Mouse (Mus musculus) cerebral cortex, adult 2 months (tissue): ENCODE measurements around the gene Fbxl16.

Experiments
- WGBS: fragments of 180-500 bp; shearing (Covaris S2); methylation state at CpG from one replicate; pipeline ENCODE4 v1.1.7; 2018; 5-methylcytosine and 5-hydroxymethylcytosine counted together

Gene Fbxl16

DNA sequence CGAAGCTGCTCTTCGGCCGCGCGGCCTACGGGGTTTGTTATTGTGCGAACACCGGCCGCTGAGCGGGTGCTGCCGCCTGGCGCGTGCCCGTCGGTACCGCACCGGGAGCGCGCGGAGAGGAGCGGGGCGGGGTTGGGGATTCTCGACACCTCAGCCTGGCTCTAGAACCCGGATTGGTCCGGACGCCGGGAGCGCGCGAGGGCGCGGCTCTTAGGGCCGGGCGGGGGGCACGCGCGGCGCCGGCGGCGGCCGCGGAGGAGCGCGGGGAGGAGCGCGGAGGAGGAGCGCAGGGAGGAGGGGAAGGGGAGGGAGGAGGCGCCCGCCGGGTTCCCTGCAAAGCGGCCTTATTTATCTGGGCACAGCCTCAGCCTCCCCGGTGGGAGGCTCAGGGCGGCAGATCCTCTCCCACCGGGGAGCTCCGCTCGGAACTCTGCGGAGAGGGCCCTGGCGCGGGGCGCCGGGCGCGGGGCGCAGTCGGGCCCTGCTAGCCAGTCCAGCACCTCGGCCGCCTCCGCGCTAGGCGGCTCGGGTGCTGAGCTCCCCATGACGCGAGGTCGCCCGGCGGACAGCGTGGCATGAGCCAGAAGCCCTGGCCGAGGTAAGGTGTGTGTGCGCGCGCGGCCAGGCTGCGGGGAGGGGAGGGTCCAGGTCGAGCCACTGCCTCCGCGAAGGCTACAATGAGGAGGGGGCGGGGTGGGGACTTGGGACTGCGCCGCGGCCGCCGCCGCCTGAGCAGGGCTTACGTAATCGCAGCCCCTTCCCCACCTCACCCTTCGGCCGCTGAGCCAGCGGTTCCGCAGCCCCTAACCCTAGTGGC lies at the start of gene Fbxl16:
Fbxl16 (plus strand) TSS at position 297 of the 817 bp plus-strand sequence.
- WGBS = under 1% methylated on average over 98 of the region's 100 CpGs

DNA sequence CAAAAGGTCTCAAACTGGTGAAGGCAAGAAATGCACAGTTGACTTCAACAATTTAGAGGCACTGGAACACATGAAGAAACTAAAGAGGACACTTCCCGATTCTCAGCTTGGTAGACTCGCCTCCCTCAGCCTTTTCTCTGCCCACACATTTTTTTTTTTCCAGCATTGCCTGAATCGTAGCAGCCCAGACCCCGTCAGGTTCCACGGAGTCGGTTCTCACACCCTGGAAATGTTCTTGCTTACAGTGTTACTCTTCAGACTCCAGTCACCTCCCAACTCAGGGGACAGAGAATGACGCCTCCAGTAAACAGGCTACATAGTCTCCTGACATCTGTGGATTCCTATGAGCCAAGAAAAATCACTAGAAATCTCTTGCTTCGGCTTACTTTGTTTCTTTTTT lies 48.7 kb upstream of the Fbxl16 start:
- WGBS = 39% methylated on average over 8 of the region's 8 CpGs

GRCm38 (mm10) chr17:25761561-25761970 lies 47.3 kb upstream of the Fbxl16 start:
- WGBS = 27% methylated on average over 4 of the region's 4 CpGs

DNA sequence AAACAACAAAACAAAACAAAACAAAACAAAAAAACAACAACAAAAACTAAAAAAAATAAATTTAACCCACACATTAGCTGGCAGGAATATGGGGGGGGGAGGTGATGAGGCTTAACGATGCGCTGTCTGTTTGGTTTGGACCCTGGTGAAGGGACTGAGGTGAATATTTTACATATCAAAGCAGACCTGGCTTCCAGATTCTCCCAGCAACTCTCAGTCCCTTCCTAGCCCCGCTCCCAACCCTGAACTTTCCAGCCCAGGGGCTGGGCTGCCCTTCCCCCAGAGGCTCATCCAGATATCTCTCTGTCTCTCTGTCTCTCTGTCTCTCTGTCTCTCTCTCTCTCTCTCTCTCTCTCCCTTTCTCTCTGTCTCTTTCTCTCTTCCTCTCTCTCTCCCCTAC lies 46.3 kb upstream of the Fbxl16 start:
- 55% methylated on average over 3 of the region's 3 CpGs for WGBS

GRCm38 (mm10) chr17:25765886-25766285 lies 43.0 kb upstream of the Fbxl16 start:
- 37% methylated on average over 5 of the region's 5 CpGs for WGBS

- WGBS = 52% methylated on average over 9 of the region's 9 CpGs
Observed at GRCm38 (mm10) chr17:25769331-25769730, 39.6 kb upstream of the Fbxl16 start.

- WGBS = 0% methylated on average over 37 of the region's 37 CpGs
Observed at GRCm38 (mm10) chr17:25773549-25774120, 35.2 kb upstream of the Fbxl16 start, which contains the start of gene Narfl. Gene Narfl (plus strand): TSS chr17:25773776.

DNA sequence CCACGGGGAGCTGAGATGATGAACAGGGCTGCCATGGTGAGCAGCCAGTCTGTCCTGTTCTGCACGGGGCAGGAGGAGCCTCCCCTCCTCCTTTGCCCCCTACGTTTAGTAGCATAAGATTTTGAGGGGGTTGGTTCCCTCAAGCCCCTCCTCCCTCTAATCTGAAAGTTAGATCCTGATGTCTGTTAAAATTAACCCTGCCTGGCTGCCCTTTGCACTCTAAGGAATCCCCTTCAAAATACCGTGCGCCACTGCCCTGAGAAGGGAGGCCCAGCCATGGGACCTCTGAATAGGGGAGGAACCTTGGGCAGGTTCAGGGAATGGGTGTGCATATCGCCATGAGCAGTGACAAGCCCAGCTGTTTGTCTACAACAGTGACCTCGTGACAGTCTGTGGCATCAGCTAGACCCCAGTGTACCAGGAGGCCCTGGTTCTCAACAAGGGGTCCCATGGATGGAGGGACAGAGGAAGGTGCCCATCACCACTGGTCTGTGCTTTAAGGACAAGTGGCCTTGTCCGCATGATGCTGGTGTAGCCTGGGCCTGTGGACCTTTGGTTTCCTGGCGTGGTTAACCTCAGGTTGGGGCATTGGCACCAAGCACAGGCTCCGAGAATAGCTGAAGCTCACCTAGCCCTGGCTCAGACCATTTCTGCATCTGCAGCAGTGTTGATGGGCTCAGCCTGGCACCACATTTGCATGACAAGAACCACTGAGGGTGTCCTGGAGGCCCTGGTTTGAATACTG lies 33.4 kb upstream of the Fbxl16 start:
- 78% methylated on average over 10 of the region's 10 CpGs for WGBS

- WGBS = 98% methylated on average over 5 of the region's 5 CpGs
Observed at GRCm38 (mm10) chr17:25777948-25778347, 30.9 kb upstream of the Fbxl16 start.

DNA sequence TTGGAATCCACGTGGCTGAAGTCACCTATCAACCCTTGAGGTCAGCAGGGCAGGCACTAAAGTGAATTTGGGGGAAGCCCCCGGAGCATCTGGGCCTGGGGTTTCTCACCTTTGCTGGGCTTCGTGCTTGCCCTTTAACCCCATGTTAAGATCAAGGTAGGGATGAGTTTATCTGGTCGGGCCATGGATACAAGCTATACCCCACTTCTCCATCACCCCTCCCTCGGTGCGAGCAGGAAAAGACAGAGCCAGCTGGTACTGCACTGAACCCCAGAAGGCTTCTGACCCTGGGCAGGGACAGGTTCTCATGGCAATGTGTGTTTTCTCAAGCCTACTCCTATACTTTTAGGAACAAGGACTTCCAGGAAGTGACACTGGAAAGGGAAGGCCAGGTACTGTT lies 27.5 kb upstream of the Fbxl16 start:
- WGBS = 73% methylated on average over 6 of the region's 6 CpGs

DNA sequence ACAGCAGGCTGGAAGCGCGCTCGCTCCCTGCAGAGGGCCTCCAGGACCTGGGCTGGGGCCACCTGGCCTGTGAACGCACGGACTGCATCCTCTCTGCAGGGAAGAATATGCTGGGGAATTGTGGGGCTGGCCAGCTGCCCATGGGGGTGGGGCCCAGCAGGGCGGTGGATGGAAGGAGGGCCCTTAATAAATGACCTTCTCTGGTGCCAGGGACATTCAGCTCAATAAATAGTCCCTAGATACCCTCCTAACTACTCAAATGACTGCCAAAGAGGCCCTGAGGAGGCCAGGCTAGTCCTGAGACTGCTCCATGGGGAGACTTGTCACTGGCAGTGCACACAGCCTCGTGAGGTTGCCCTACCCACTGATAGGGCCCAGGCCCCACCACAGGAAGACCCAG lies 25.8 kb upstream of the Fbxl16 start:
- 54% methylated on average over 7 of the region's 7 CpGs for WGBS

- WGBS = 55% methylated on average over 15 of the region's 15 CpGs
Observed at GRCm38 (mm10) chr17:25783861-25784574, 24.9 kb upstream of the Fbxl16 start.

DNA sequence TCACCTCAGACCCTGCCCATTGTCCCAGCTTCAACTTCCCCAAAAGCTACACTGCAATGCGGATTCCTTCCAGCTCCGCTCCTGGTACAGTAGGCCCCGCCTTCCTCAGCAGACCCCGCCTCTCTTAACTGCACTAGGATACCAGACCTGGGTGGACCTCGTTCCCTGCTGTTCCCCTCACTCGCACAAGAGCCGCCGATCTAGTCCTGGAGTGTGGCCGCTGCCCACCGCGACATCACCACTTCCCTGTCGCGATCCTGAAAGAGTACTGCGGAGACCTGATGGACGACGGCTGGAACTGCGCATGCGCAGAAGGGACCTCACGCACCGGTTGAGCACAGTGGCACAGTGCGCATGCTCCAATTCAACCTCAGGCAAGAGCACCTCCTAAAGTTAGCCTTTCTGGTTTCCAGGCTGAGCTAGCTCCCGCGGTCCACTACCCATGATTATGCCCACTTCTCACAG lies 23.6 kb upstream of the Fbxl16 start, which contains the start of gene Haghl:
Haghl (minus strand) TSS at position 393 of the 465 bp plus-strand sequence.
- 0% methylated on average over 23 of the region's 23 CpGs for WGBS

GRCm38 (mm10) chr17:25786280-25786679 lies 22.6 kb upstream of the Fbxl16 start, which contains the start of gene Ccdc78:
Gene Ccdc78 (plus strand): TSS chr17:25786580.
- WGBS = 79% methylated on average over 3 of the region's 3 CpGs

DNA sequence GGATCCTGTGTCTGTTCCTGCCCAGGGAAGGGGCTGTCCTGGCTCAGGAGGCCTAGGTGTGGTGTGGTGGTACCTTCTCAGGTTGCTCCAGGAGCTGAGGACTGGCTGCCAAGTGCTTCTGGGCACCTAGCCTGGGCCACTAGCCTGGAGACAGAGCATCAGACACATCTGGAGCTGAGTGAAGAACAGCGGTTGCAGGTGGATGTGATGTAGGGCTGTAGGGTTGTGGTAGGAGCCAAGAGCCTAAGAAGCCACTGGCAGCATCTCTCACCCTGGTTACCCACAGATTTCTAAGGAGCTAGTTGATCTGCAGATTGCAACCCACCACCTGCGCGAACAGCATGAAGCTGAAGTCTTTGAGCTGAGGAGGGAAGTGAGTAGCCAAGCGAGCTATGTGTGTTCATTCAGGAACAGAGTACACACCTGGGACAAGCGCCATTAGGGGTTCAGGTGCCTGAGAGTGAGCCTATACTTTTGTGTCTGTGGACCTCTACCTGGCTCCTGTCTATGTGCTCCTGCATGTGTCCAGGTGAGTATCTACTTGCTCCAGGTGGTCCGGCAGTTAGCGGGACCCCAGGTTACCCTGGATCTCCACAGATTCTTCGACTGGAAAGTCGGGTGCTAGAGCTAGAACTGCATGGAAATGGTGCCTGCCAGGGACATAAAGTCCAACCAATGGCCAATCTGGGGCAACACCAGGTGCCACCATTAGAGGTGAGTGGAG lies 21.9 kb upstream of the Fbxl16 start:
- WGBS = 92% methylated on average over 9 of the region's 9 CpGs

DNA sequence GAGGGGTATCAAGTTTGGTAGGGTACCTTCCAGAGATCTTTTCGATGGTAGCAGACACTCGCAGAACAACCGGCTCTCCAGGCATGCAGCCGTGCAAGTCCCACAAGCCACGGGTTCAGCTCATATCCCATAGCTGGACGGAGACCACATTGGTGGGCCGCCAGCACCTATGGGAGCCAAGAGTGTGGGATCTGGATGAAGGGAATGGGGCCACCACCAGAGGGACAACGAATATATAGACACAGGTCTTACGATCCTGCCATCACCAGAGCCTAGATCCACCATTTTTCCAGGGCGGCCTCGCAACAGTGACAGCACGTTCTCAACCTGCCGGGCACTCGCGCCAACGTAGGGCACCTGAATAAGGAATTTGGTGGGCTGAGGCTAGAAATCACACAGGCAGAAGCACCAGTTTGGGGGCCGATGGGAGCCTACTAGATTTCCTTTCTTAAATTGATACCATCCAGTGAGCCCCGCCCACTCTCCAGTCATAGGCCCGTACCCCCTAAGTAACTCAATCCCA lies 17.5 kb upstream of the Fbxl16 start:
- WGBS = 16% methylated on average over 19 of the region's 19 CpGs

- WGBS = under 1% methylated on average over 45 of the region's 45 CpGs
Observed at GRCm38 (mm10) chr17:25791843-25792527, 16.9 kb upstream of the Fbxl16 start.

- WGBS = 1% methylated on average over 14 of the region's 14 CpGs
Observed at GRCm38 (mm10) chr17:25792615-25793014, 16.3 kb upstream of the Fbxl16 start, which contains the start of gene Fam173a. Gene Fam173a (minus strand): TSS chr17:25792901.

- WGBS = 44% methylated on average over 13 of the region's 13 CpGs
Observed at GRCm38 (mm10) chr17:25794197-25794596, 14.7 kb upstream of the Fbxl16 start.

DNA sequence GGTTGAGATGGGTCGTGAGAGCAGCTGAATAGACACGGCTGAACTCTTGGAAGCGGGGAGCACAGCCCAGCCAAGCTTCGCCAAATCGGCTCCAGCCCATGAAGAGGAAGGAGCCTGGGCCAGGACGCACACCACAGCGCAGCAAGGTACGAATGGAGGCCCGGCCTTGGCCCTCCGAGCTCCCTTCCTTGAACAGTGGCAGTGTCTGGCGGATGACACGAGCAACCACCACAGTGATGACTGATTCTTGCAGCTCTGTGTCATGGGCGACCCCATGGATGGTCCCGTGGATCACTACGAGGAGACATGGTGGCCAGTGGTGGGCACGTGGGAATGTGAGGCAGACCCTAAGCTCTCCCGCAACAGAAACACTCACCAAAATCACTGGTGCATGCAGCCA lies 13.9 kb upstream of the Fbxl16 start:
- WGBS = 69% methylated on average over 17 of the region's 17 CpGs
